Mouse (Mus musculus): ENCODE data around the gene Prss53. TPM values are rescaled to one million over a fixed set of nuclear protein-coding genes. Genes with fewer than 3 reads are reported as not detected.
"Not testable (repeated sequence)": the region's sequence is repeated elsewhere in the genome, so short reads cannot be mapped to it uniquely, and the experiment has no call there.

Gene Prss53
- polyA plus RNA-seq, 1 experiment = 1.6 TPM

DNA sequence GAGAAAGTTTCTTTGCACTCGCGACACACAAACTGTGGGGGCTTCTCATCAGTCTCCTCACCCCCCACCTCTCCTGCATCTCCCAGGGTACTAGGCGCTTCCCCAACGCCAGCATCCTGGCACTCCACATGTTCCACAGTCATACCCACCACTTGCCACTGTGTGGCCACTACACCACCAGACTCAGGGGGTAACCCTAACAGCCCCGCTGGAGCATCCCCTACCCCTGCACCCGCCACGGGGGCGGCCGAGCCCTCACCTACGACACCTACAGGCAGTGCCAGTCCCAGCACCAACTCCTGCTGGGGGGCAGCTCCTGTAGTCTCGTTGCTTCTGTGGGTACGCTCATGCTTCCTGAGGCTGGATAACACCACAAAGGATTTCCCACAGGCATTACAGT lies 24.3 kb downstream of the Prss53 start:
- H3K4me1 ChIP-seq (ENCODE audit: control insufficient read depth, insufficient read depth, low read length) = no peaks in the 10 kb centered on the region
- no peak overlapping the region for H3K4me3 ChIP-seq (replicated peaks; ENCODE audit: control insufficient read depth, low read depth, low read length)
- no peak overlapping the region for H3K27ac ChIP-seq (ENCODE audit: control insufficient read depth, insufficient read depth, low read depth, low read length, poor library complexity)
- 95% methylated on average over 12 of the region's 12 CpGs for WGBS
- TF ChIP-seq CTCF (IDR thresholded peaks at IDR 0.05; ENCODE audit: control insufficient read depth, insufficient read depth, low read length) (no peak), POLR2A (IDR thresholded peaks at IDR 0.05; ENCODE audit: borderline replicate concordance, control insufficient read depth, low read depth, low read length) (no peak)

DNA sequence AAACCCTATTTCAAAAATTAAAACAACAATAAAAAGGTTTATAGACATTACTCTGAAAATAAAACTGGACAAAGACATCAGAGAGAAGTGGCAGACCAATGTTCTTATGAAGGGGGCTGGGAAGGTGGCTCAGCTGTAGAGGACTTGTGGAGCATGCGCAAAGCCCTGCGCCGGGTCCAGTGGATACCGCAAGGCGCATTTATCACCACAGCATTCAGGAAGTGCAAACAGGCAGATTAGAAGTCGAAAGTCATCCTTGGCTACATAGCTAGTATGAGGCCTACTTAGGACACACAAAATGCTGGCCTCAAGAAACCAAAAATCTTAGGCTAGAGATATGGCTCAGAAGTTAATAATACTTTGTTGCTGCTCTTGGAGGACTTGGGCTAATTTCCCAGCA lies 32.5 kb downstream of the Prss53 start:
- TF ChIP-seq POLR2A (IDR thresholded peaks at IDR 0.05; ENCODE audit: borderline replicate concordance, control insufficient read depth, low read depth, low read length) (no peak), CTCF (IDR thresholded peaks at IDR 0.05; ENCODE audit: control insufficient read depth, insufficient read depth, low read length) (no peak)
- Histone ChIP-seq H3K4me1 (ENCODE audit: control insufficient read depth, insufficient read depth, low read length) (no peaks in the 10 kb centered on the region), H3K4me3 (replicated peaks; ENCODE audit: control insufficient read depth, low read depth, low read length) (no peak overlapping the region), H3K27ac (ENCODE audit: control insufficient read depth, insufficient read depth, low read depth, low read length, poor library complexity) (no peak overlapping the region)
- WGBS = 59% methylated on average over 6 of the region's 6 CpGs

DNA sequence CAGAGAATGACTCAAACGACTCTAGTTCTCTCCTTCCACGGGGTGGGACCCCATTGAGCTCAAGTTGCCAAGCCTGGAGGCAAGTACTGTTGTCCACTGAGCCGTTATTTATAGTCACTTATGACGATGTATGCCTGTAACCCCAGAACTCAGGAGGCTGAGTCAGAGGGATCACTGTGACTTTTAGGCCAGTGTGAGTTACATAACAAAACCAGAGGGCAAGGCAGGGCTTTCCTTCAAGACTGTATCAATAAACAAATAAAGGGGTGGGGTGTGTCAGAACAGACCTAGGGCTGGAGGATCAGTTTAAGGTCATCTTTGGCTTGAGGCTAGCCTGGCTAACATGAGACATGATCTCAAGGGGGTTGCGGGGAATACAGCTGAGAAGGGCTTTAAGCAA lies 39.9 kb downstream of the Prss53 start:
- whole genome bisulfite sequencing = 54% methylated on average over 5 of the region's 5 CpGs
- H3K4me1 ChIP-seq (ENCODE audit: control insufficient read depth, insufficient read depth, low read length) = no peaks in the 10 kb centered on the region
- H3K4me3 ChIP-seq (replicated peaks; ENCODE audit: control insufficient read depth, low read depth, low read length) = no peak overlapping the region
- H3K27ac ChIP-seq (ENCODE audit: control insufficient read depth, insufficient read depth, low read depth, low read length, poor library complexity) = no peak overlapping the region
- TF ChIP-seq POLR2A (IDR thresholded peaks at IDR 0.05; ENCODE audit: borderline replicate concordance, control insufficient read depth, low read depth, low read length) (no peak), CTCF (IDR thresholded peaks at IDR 0.05; ENCODE audit: control insufficient read depth, insufficient read depth, low read length) (no peak)

DNA sequence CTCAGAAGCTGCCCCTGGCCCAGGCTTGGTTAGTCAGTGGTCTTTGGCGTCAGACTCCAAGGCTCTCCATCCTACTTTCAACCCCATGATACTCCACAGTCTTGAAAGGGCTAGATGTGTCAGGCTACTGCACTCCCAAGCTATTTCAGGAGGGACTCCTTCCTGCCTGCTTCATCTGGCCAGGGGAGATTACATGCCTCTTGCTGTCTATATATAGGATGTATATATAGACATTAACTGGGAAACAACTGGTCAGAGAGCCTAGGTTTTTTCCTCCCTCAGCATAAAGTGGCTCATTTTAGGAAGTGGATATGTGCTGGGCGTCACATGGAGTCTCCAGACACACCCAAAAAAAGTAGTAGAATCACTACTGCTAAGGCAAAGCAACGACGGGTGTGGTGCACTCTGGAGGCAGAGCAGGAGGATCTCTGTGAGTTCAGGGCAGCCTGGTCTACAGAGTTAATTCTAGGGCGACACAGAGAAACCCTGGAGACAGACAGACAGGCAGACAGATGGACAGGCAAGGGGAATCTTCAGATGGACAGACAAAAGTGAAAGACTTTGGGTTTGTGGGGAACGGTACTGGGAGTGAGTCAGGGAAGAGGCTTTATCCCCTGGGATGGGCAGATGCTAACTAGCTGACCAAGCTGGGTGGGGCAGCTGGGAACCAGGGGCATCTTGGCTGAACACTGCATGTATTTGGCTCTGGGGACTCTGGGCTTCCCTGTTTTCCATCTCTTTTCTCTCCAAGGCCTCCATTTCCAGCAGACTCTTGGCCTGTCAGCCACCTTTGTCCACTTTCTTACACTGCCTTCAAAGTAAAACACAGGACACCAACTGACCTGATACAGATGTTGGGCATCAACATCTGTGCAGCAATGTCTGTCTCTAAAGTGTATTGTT lies 40.5 kb downstream of the Prss53 start:
- 57% methylated on average over 6 of the region's 6 CpGs for WGBS
- Histone ChIP-seq H3K4me1 (ENCODE audit: control insufficient read depth, insufficient read depth, low read length) (no peaks in the 10 kb centered on the region), H3K4me3 (replicated peaks; ENCODE audit: control insufficient read depth, low read depth, low read length) (no peak overlapping the region), H3K27ac (ENCODE audit: control insufficient read depth, insufficient read depth, low read depth, low read length, poor library complexity) (0 out of 2 replicates have a peak overlapping the region, but pooled peaks have one; percentile 12)
- TF ChIP-seq CTCF (IDR thresholded peaks at IDR 0.05; ENCODE audit: control insufficient read depth, insufficient read depth, low read length) (no peak), POLR2A (IDR thresholded peaks at IDR 0.05; ENCODE audit: borderline replicate concordance, control insufficient read depth, low read depth, low read length) (no peak)

DNA sequence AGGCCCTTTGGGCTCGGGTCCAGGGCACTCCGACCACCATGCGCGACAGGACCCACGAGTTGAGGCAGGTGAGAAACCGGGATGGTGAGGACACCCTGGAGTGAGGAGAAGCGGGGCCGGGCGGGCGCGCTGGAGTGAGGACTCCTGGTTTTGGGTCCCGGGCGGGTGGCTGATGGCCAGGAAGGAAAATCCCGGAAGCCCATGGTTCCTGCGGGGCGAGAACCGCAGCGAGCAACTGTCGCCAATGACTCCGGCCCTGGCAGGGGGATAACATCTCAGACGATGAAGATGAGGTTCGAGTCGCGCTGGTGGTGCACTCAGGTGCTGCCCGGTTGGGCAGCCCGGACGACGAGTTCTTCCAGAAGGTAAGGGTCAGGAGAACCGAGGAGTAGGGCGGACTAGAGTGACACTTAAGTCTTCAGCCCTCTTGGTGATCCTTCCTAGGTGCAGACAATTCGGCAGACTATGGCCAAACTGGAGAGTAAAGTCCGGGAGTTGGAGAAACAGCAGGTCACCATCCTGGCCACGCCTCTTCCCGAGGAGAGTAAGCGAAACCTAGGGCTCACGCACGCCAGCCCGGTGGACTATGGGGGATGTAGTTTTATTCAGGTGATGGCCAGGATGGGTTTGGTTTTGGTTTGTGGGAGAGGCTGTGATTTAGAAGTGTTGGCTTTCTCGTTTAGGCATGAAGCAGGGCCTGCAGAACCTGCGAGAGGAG lies 48.6 kb downstream of the Prss53 start:
- Histone ChIP-seq H3K4me1 (ENCODE audit: control insufficient read depth, insufficient read depth, low read length) (peaks cover 3% of the 10 kb centered on the region; the same call in 1 of the 2 replicates), H3K4me3 (replicated peaks; ENCODE audit: control insufficient read depth, low read depth, low read length) (peak overlapping the region; percentile 89), H3K27ac (ENCODE audit: control insufficient read depth, insufficient read depth, low read depth, low read length, poor library complexity) (peak overlapping the region; percentile 94)
- WGBS = under 1% methylated on average over 40 of the region's 40 CpGs
- TF ChIP-seq CTCF (IDR thresholded peaks at IDR 0.05; ENCODE audit: control insufficient read depth, insufficient read depth, low read length) (no peak), POLR2A (IDR thresholded peaks at IDR 0.05; ENCODE audit: borderline replicate concordance, control insufficient read depth, low read depth, low read length) (peak; percentile 47; the same call in 1 of the 2 replicates)

DNA sequence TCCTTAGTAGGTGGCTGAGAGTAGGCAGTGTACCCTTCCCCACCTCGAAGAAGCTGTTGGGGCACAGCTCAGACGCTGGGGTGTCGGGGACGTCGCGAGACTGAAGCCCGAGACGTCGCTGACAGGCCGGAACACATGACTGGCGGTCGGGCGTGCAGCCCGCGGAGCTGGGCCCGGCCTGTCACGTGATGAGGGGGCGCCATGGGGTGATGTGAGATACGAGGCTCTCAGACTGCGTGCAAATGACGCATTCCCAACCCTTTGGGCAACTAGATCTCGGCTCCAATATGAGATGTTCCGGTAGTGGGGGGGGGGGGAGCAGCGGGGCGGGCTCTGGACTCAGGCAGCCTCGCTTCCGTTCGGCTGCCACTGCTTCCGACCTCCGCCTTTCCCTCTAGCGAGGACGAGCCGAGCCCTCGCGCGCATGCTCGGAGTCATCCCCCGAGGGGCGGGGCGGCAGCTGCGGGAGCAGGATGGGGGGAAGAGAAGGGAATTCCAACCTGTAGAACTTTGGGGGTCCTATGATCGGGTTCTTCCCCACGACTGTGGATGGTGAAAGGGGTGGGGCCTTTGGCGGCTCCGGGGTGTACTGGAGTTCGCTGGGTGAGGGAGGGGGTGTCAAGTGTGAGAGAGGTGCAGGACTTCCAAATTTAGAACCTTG lies 49.3 kb downstream of the Prss53 start:
- Histone ChIP-seq H3K27ac (ENCODE audit: control insufficient read depth, insufficient read depth, low read depth, low read length, poor library complexity) (peak overlapping the region; percentile 94), H3K4me3 (replicated peaks; ENCODE audit: control insufficient read depth, low read depth, low read length) (peak overlapping the region; percentile 89), H3K4me1 (ENCODE audit: control insufficient read depth, insufficient read depth, low read length) (peaks cover 3% of the 10 kb centered on the region; the same call in 1 of the 2 replicates)
- TF ChIP-seq POLR2A (IDR thresholded peaks at IDR 0.05; ENCODE audit: borderline replicate concordance, control insufficient read depth, low read depth, low read length) = peak; percentile 60; the same call in 1 of the 2 replicates
- no peak; the same call in 1 of the 2 replicates for TF ChIP-seq CTCF (IDR thresholded peaks at IDR 0.05; ENCODE audit: control insufficient read depth, insufficient read depth, low read length)
- WGBS = under 1% methylated on average over 46 of the region's 46 CpGs

DNA sequence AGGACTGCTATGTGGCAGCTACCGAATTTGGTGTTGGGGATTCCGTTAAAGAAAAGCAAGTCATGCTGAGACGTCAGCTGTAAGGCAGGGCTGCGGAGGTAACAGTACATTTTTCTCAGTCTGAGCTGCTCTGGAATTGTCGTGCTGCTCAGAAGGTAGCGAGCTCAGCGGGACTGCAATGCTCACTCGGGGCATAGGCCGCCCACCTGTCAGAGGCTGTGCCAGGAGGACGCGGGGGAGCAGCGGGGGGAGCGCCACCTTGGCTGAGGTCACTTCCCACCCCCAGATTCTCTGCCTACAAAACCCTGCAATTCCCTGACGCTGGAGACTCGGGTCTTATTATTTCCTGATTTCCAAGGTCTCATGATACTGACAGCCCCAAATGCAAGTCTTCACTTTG lies 49.9 kb downstream of the Prss53 start:
- peak overlapping the region; percentile 94 for H3K27ac ChIP-seq (ENCODE audit: control insufficient read depth, insufficient read depth, low read depth, low read length, poor library complexity)
- H3K4me3 ChIP-seq (replicated peaks; ENCODE audit: control insufficient read depth, low read depth, low read length) = peak overlapping the region; percentile 89
- 2% methylated on average over 15 of the region's 15 CpGs for WGBS
- peaks cover 3% of the 10 kb centered on the region; the same call in 1 of the 2 replicates for H3K4me1 ChIP-seq (ENCODE audit: control insufficient read depth, insufficient read depth, low read length)
- TF ChIP-seq POLR2A (IDR thresholded peaks at IDR 0.05; ENCODE audit: borderline replicate concordance, control insufficient read depth, low read depth, low read length) = no peak; the same call in 1 of the 2 replicates
- TF ChIP-seq CTCF (IDR thresholded peaks at IDR 0.05; ENCODE audit: control insufficient read depth, insufficient read depth, low read length) = no peak

DNA sequence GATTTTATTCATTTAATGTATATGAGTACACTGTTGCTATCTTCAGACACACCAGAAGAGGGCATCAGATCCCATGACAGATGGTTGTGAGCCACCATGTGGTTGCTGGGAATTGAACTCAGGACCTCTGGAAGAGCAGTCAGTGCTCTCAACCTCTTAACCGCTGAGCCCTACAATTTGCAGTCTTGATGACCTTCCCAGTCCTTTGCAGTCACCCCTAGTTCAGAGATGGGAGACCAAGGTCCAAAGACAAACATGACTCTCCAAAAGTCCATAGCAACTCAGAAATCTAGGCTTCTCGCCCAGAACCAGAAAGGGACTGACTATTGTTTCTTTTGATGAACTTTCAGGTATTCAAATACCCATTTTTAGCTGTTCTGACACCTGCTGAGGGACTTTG lies 50.7 kb downstream of the Prss53 start:
- WGBS = 87% methylated on average over 2 of the region's 2 CpGs
- not testable (repeated sequence) for H3K4me1 ChIP-seq (ENCODE audit: control insufficient read depth, insufficient read depth, low read length); H3K4me3 ChIP-seq (replicated peaks; ENCODE audit: control insufficient read depth, low read depth, low read length); H3K27ac ChIP-seq (ENCODE audit: control insufficient read depth, insufficient read depth, low read depth, low read length, poor library complexity)

DNA sequence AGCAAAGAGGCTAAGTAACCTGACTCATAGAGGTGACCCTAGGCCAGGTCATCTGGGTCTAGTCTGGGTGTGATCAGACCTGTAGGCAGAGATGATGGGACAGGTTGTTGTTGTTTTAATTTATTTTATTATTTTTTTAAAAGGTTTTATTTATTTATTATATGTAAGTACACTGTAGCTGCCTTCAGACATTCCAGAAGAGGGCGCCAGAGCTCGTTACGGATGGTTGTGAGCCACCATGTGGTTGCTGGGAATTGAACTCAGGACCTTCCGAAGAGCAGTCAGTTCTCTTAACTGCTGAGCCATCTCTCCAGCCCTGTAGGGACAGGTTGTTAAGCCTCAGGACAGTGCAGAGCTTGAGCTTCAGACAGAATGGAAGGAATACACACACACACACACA lies 52.9 kb downstream of the Prss53 start:
- not testable (repeated sequence) for H3K27ac ChIP-seq (ENCODE audit: control insufficient read depth, insufficient read depth, low read depth, low read length, poor library complexity); H3K4me1 ChIP-seq (ENCODE audit: control insufficient read depth, insufficient read depth, low read length); H3K4me3 ChIP-seq (replicated peaks; ENCODE audit: control insufficient read depth, low read depth, low read length)
- WGBS = 90% methylated on average over 4 of the region's 4 CpGs
